Mouse (Mus musculus) heart, postnatal 0 days (tissue): ENCODE measurements around the gene Arhgap8.

Experiments used
- CTCF ChIP-seq: IDR thresholded peaks from 2 replicates; pipeline ENCODE4 v1.5.1; 2016; ENCODE audit warnings: antibody characterized with exemption, control low read depth, low read depth
- EP300 ChIP-seq: IDR thresholded peaks from 2 replicates; pipeline ENCODE4 v1.6.1; 2016; ENCODE audit warnings: antibody characterized with exemption, low read depth

- TF ChIP-seq CTCF: no peak
- TF ChIP-seq EP300: no peak
Measured at GRCm38 (mm10) chr15:84815171-84815570, 95.3 kb downstream of the Arhgap8 start.
